Mouse (Mus musculus): Measurements from ENCODE around the gene Dact2. TPM values are rescaled to one million over a fixed set of nuclear protein-coding genes. Genes with fewer than 3 reads are reported as not detected.

The Dact2 gene
- total and polyA plus RNA-seq, 3 experiments, result not detected

- dilution Hi-C loops (cut with MboI; ENCODE audit: extremely low pct_ligation_motif_present, extremely low pct_unique_long_range_greater_than_20kb, low sequenced_read_pairs), result no loop called here
- H3K4me3 ChIP-seq (replicated peaks in 1 of 3; ENCODE audit: low read depth in 2 of 3, low read length in 2 of 3, poor library complexity in 1 of 3), result no peak overlapping the region
- in situ Hi-C loops (cut with MboI; ENCODE audit: low pct_ligation_motif_present, low pct_unique_long_range_greater_than_20kb, low sequenced_read_pairs), result no loop called here
- H3K27me3 ChIP-seq (replicated peaks), result peaks cover 39% of the 10 kb centered on the region
- H3K79me2 ChIP-seq (replicated peaks; ENCODE audit: control insufficient read depth, extremely low read depth, insufficient read depth, poor library complexity, severe bottlenecking), result no peaks in the 10 kb centered on the region
- no peaks in the 10 kb centered on the region for H3K36me3 ChIP-seq (replicated peaks in 1 of 2; ENCODE audit: control insufficient read depth in 1 of 2, insufficient read depth in 1 of 2, low read length in 1 of 2)
- H3K9ac ChIP-seq (ENCODE audit: insufficient read depth, low read depth), result no peak overlapping the region
- TF ChIP-seq EP300 (IDR thresholded peaks at IDR 0.05; ENCODE audit: low read length), result no peak
- peaks cover 0 to 11% of the 10 kb centered on the region in 2 experiments; a peak in 1 of 4 replicates for H3K4me1 ChIP-seq (ENCODE audit: control insufficient read depth in 1 of 2, insufficient read depth in 2 of 2)
- no peaks in the 10 kb centered on the region for H3K9me3 ChIP-seq (replicated peaks; ENCODE audit: low read length)
- no peak overlapping the region for H3K4me2 ChIP-seq (ENCODE audit: insufficient read depth, low read depth, poor library complexity, severe bottlenecking)
- H3K27ac ChIP-seq (ENCODE audit: insufficient read depth, low read depth), result no peak overlapping the region
- no peak for DNase-seq (ENCODE audit: extremely low read depth)
These were observed 25.6 kb downstream of the Dact2 start for GRCm38 (mm10) chr17:14178475-14178874.

- dilution Hi-C loops (cut with MboI; ENCODE audit: extremely low pct_ligation_motif_present, extremely low pct_unique_long_range_greater_than_20kb, low sequenced_read_pairs), result no loop called here
- TF ChIP-seq NELFE (IDR thresholded peaks at IDR 0.05; ENCODE audit: low read depth, low read length) (no peak), MAZ (IDR thresholded peaks at IDR 0.05; ENCODE audit: low read depth, low read length) (no peak), ZKSCAN1 (IDR thresholded peaks at IDR 0.05; ENCODE audit: borderline replicate concordance, low read depth, low read length) (no peak)
- Histone ChIP-seq H3K27ac (ENCODE audit: insufficient read depth, low read depth) (no peak overlapping the region), H3K79me2 (replicated peaks; ENCODE audit: control insufficient read depth, extremely low read depth, insufficient read depth, poor library complexity, severe bottlenecking) (no peaks in the 10 kb centered on the region), H3K27me3 (replicated peaks) (peaks cover 36% of the 10 kb centered on the region), H3K9me3 (replicated peaks; ENCODE audit: low read length) (no peaks in the 10 kb centered on the region), H3K4me1 (ENCODE audit: control insufficient read depth in 1 of 2, insufficient read depth in 2 of 2) (peaks cover 0 to 8% of the 10 kb centered on the region in 2 experiments; a peak in 1 of 4 replicates), H3K9ac (ENCODE audit: insufficient read depth, low read depth) (no peak overlapping the region), H3K4me2 (ENCODE audit: insufficient read depth, low read depth, poor library complexity, severe bottlenecking) (no peak overlapping the region), H3K4me3 (replicated peaks in 1 of 3; ENCODE audit: low read depth in 2 of 3, low read length in 2 of 3, poor library complexity in 1 of 3) (no peak overlapping the region), H3K36me3 (replicated peaks in 1 of 2; ENCODE audit: control insufficient read depth in 1 of 2, insufficient read depth in 1 of 2, low read length in 1 of 2) (no peaks in the 10 kb centered on the region)
- no peak for DNase-seq (ENCODE audit: extremely low read depth)
- in situ Hi-C loops (cut with MboI; ENCODE audit: low pct_ligation_motif_present, low pct_unique_long_range_greater_than_20kb, low sequenced_read_pairs), result no loop called here
These were observed 26.1 kb downstream of the Dact2 start for GRCm38 (mm10) chr17:14178049-14178448.

GRCm38 (mm10) chr17:14177018-14177417 lies 27.1 kb downstream of the Dact2 start:
- no peak overlapping the region for H3K4me3 ChIP-seq (replicated peaks in 1 of 3; ENCODE audit: low read depth in 2 of 3, low read length in 2 of 3, poor library complexity in 1 of 3)
- no peak for TF ChIP-seq TCF12 (IDR thresholded peaks at IDR 0.05; ENCODE audit: low read depth, low read length)
- no peak for TF ChIP-seq HCFC1 (IDR thresholded peaks at IDR 0.05; ENCODE audit: low read depth, low read length)
- TF ChIP-seq TBP (conservative IDR thresholded peaks at IDR 0.05; ENCODE audit: low read depth, low read length), result no peak
- TF ChIP-seq SMC3 (IDR thresholded peaks at IDR 0.05; ENCODE audit: low read depth, low read length), result no peak
- no peak for TF ChIP-seq ZKSCAN1 (IDR thresholded peaks at IDR 0.05; ENCODE audit: borderline replicate concordance, low read depth, low read length)
- TF ChIP-seq CHD1 (IDR thresholded peaks at IDR 0.05; ENCODE audit: low read depth, low read length), result no peak
- no peak for TF ChIP-seq CTCF (conservative IDR thresholded peaks at IDR 0.05 in 1 of 2, IDR thresholded peaks at IDR 0.05 in 1 of 2; ENCODE audit: low read depth in 2 of 2, low read length in 2 of 2)
- no peak for TF ChIP-seq NELFE (IDR thresholded peaks at IDR 0.05; ENCODE audit: low read depth, low read length)
- TF ChIP-seq MAZ (IDR thresholded peaks at IDR 0.05; ENCODE audit: low read depth, low read length), result no peak
- no peak for TF ChIP-seq KAT2A (IDR thresholded peaks at IDR 0.05; ENCODE audit: insufficient replicate concordance, low read length)
- no peak for TF ChIP-seq POLR2A (IDR thresholded peaks at IDR 0.05; ENCODE audit: low read depth, low read length)
- TF ChIP-seq EP300 (IDR thresholded peaks at IDR 0.05; ENCODE audit: low read length), result no peak
- no peak for TF ChIP-seq MAX (IDR thresholded peaks at IDR 0.05; ENCODE audit: low read length)
- TF ChIP-seq CHD2 (IDR thresholded peaks at IDR 0.05; ENCODE audit: low read length), result no peak
- no peak for TF ChIP-seq JUND (conservative IDR thresholded peaks at IDR 0.05; ENCODE audit: low read depth, low read length)
- TF ChIP-seq E2F4 (IDR thresholded peaks at IDR 0.05; ENCODE audit: insufficient replicate concordance, low read depth, low read length), result no peak
- no peak for TF ChIP-seq ZC3H11A (IDR thresholded peaks at IDR 0.05; ENCODE audit: low read depth, low read length)
- in situ Hi-C loops (cut with MboI; ENCODE audit: low pct_ligation_motif_present, low pct_unique_long_range_greater_than_20kb, low sequenced_read_pairs) (no loop called here), dilution Hi-C loops (cut with MboI; ENCODE audit: extremely low pct_ligation_motif_present, extremely low pct_unique_long_range_greater_than_20kb, low sequenced_read_pairs) (no loop called here)
- no peaks in the 10 kb centered on the region for H3K36me3 ChIP-seq (replicated peaks in 1 of 2; ENCODE audit: control insufficient read depth in 1 of 2, insufficient read depth in 1 of 2, low read length in 1 of 2)
- no peaks in the 10 kb centered on the region for H3K79me2 ChIP-seq (replicated peaks; ENCODE audit: control insufficient read depth, extremely low read depth, insufficient read depth, poor library complexity, severe bottlenecking)
- no peak overlapping the region for H3K9ac ChIP-seq (ENCODE audit: insufficient read depth, low read depth)
- peaks cover 28% of the 10 kb centered on the region for H3K27me3 ChIP-seq (replicated peaks)
- no peaks in the 10 kb centered on the region for H3K9me3 ChIP-seq (replicated peaks; ENCODE audit: low read length)
- DNase-seq (ENCODE audit: extremely low read depth), result no peak
- H3K4me1 ChIP-seq (ENCODE audit: control insufficient read depth in 1 of 2, insufficient read depth in 2 of 2), result peaks cover 0 to 8% of the 10 kb centered on the region in 2 experiments; a peak in 1 of 4 replicates
- H3K27ac ChIP-seq (ENCODE audit: insufficient read depth, low read depth), result no peak overlapping the region
- H3K4me2 ChIP-seq (ENCODE audit: insufficient read depth, low read depth, poor library complexity, severe bottlenecking), result no peak overlapping the region

All from CH12.LX (cell line).